Mouse (Mus musculus) midbrain, postnatal 0 days (tissue): ENCODE results near the gene Pcare. TPM values are rescaled to one million over a fixed set of nuclear protein-coding genes. Genes with fewer than 3 reads are reported as not detected.

Experiments
- ATAC-seq: fragments of 200-750 bp; cut with Nextera tagmentation; 2 replicates; pipeline ENCODE4 v1.8.0; 2017; ENCODE audit warnings: moderate number of reproducible peaks, mild to moderate bottlenecking, moderate TSS enrichment, moderate library complexity; ENCODE audit not compliant: low FRiP score
- DNase-seq: peaks from one replicate; pipeline ENCODE4 v3.0.0-alpha.2; 2015; ENCODE audit warnings: low spot score
- H3K27ac ChIP-seq: fragments of 300-500 bp; sonication (generic); 2 replicates; pipeline ENCODE4 v1.5.1; 2014; ENCODE audit warnings: low read depth, mild to moderate bottlenecking, low read length, mixed read lengths
- H3K27me3 ChIP-seq: fragments of 300-500 bp; sonication (generic); 2 replicates; pipeline ENCODE4 v1.6.1; 2014; ENCODE audit warnings: low read length, control low read depth, mixed read lengths; ENCODE audit not compliant: insufficient read depth
- H3K36me3 ChIP-seq: fragments of 300-500 bp; sonication (generic); 2 replicates; pipeline ENCODE4 v1.6.1; 2014; ENCODE audit warnings: low read length, control low read depth, mixed read lengths; ENCODE audit not compliant: insufficient read depth
- H3K4me1 ChIP-seq: fragments of 300-500 bp; sonication (generic); 2 replicates; pipeline ENCODE4 v1.6.1; 2014; ENCODE audit warnings: mild to moderate bottlenecking, control low read depth, antibody characterized with exemption, low read length, mixed read lengths; ENCODE audit not compliant: insufficient read depth
- H3K4me2 ChIP-seq: fragments of 300-500 bp; sonication (generic); 2 replicates; pipeline ENCODE4 v1.6.1; 2014; ENCODE audit warnings: low read depth, mild to moderate bottlenecking, low read length, mixed read lengths; ENCODE audit not compliant: poor library complexity, severe bottlenecking
- H3K4me3 ChIP-seq: fragments of 300-500 bp; sonication (generic); 2 replicates; pipeline ENCODE4 v1.5.1; 2014; ENCODE audit warnings: low read depth, mild to moderate bottlenecking, low read length, moderate library complexity
- H3K9ac ChIP-seq: fragments of 300-500 bp; sonication (generic); replicated peaks from 2 replicates; pipeline ENCODE4 v1.6.1; 2014; ENCODE audit warnings: mild to moderate bottlenecking, low read length, moderate library complexity, mixed read lengths; ENCODE audit not compliant: poor library complexity, severe bottlenecking
- H3K9me3 ChIP-seq: fragments of 300-500 bp; sonication (generic); 2 replicates; pipeline ENCODE4 v1.6.1; 2016; ENCODE audit warnings: low read length, control low read depth
- CTCF ChIP-seq: IDR thresholded peaks from 2 replicates; pipeline ENCODE4 v1.5.1; 2016; ENCODE audit warnings: antibody characterized with exemption, mild to moderate bottlenecking
- WGBS: fragments of 180-500 bp; shearing (Covaris S2); extraction: QIAGEN DNeasy Blood & Tissue Kit; methylation state at CpG from one replicate; pipeline ENCODE4 v1.1.7; 2014; 5-methylcytosine and 5-hydroxymethylcytosine counted together
- polyA plus RNA-seq: library from polyadenylated mRNA; unstranded; fragments of >200 nt; fragmentation: Nextera tagmentation; extraction: Ambion mirVana; gene quantifications from 2 replicates; pipeline ENCODE4 v1.2.1, GENCODE M21; 2015
- total RNA-seq: library from RNA; depleted of rRNA; stranded (reverse); fragments of >200 nt; gene quantifications from 2 replicates; pipeline ENCODE4 v1.2.3, GENCODE M21; 2014; rRNA removed

Pcare gene
- total and polyA plus RNA-seq, 2 experiments from 2014 or later: 0.11 TPM; not detected in 1

DNA sequence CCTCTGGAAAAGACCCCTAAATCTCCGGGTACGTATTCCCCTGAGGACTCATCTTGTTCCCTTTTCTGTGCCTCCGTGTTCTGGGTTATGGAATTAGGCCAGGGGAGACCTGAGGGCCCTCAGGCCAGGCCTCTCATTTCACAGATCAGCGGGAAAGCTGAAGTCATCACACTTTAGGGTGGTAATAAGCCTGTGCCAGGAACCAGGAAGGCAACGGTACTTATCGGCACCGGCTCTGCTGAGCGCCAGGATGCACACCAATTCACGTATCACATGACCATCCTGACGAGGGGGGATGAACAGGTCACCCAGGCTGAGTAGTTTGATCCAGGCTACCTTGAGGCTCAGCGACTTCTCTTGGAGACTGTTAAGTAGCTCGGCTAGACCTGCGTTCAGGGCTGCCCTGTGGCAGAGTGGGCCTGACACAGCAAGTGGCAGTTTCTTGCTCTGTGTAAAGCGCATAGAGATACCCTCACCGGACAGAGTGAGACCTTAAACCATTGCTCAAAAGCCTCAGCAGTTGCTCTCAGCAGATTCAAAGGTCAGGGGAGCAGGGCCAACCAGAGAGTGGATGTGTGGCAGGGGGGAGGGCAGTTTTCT is 56.9 kb downstream of the Pcare start:
- Histone ChIP-seq H3K27me3 (no peaks in the 10 kb centered on the region), H3K9me3 (0 out of 2 replicates have a peak, but pooled peaks cover 3% of the 10 kb centered on the region), H3K9ac (no peak overlapping the region), H3K4me2 (no peak overlapping the region), H3K36me3 (no peaks in the 10 kb centered on the region), H3K4me3 (no peak overlapping the region), H3K27ac (no peak overlapping the region), H3K4me1 (peaks cover 3% of the 10 kb centered on the region; the same call in 1 of the 2 replicates)
- ATAC-seq: no peak
- no peak for DNase-seq
- WGBS: 81% methylated on average over 15 of the region's 15 CpGs
- TF ChIP-seq CTCF: no peak

DNA sequence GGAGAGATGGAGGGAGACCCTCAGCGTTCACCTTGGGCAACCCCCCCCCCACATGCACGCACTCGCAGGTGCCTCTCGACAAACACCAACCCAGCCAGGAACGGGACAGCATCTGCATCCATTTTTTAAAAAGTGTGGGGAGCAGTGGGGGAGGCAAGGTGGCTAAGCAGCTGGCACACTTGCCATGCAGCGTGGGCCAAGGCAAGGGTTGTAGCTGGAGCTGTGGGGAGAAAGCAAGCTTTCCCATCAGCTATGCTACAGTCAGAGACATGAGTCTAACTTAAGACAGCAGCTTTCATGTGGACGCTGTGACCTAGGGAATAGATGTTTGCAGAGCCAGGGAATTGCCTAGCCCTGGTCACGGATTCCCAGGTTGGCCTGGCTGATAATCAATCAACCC is 57.5 kb downstream of the Pcare start:
- Histone ChIP-seq H3K9ac (no peak overlapping the region), H3K9me3 (0 out of 2 replicates have a peak, but pooled peaks cover 3% of the 10 kb centered on the region), H3K27me3 (no peaks in the 10 kb centered on the region), H3K27ac (no peak overlapping the region), H3K4me3 (no peak overlapping the region), H3K36me3 (no peaks in the 10 kb centered on the region), H3K4me1 (peaks cover 3% of the 10 kb centered on the region; the same call in 1 of the 2 replicates), H3K4me2 (no peak overlapping the region)
- 93% methylated on average over 8 of the region's 8 CpGs for WGBS
- DNase-seq: no peak
- ATAC-seq: no peak
- no peak for TF ChIP-seq CTCF

GRCm38 (mm10) chr17:71693780-71694179 is 58.9 kb downstream of the Pcare start:
- ATAC-seq: no peak
- Histone ChIP-seq H3K27ac (no peak overlapping the region), H3K4me3 (no peak overlapping the region), H3K4me2 (no peak overlapping the region), H3K9me3 (peaks cover 3% of the 10 kb centered on the region; the same call in 1 of the 2 replicates), H3K9ac (no peak overlapping the region), H3K4me1 (peaks cover 3% of the 10 kb centered on the region; the same call in 1 of the 2 replicates), H3K36me3 (no peaks in the 10 kb centered on the region), H3K27me3 (no peaks in the 10 kb centered on the region)
- TF ChIP-seq CTCF: peak; percentile 41
- no peak for DNase-seq
- WGBS: 54% methylated on average over 8 of the region's 8 CpGs

Other genes starting within 250 kb of the Pcare start
- 0.44 and 0.80 TPM in 2 replicates for gene Ndc80, start 226.0 kb downstream of the Pcare start, total RNA-seq
- 2.8 and 3.3 TPM in 2 replicates for gene Ndc80, start 226.0 kb downstream of the Pcare start, polyA plus RNA-seq
- 0.71 and 0.85 TPM in 2 replicates for gene Spdya, start 200.8 kb downstream of the Pcare start, total RNA-seq
- 2.5 and 2.7 TPM in 2 replicates for gene Spdya, start 200.8 kb downstream of the Pcare start, polyA plus RNA-seq
- gene Wdr43, start 137.0 kb downstream of the Pcare start, total RNA-seq: 50.9 and 87.3 TPM in 2 replicates
- gene Wdr43, start 137.0 kb downstream of the Pcare start, polyA plus RNA-seq: 34.3 and 36.5 TPM in 2 replicates
- gene Togaram2, start 79.6 kb downstream of the Pcare start, total RNA-seq: 4.5 and 5.0 TPM in 2 replicates
- gene Togaram2, start 79.6 kb downstream of the Pcare start, polyA plus RNA-seq: 1.2 and 1.7 TPM in 2 replicates
- 15.8 and 28.4 TPM in 2 replicates for gene Clip4, start 15.6 kb upstream of the Pcare start, total RNA-seq
- 16.4 and 16.9 TPM in 2 replicates for gene Clip4, start 15.6 kb upstream of the Pcare start, polyA plus RNA-seq